Mouse (Mus musculus): ENCODE data around the gene Troap.
A peak's percentile ranks its signal among the peaks of the same experiment; 100 is the strongest.

Troap gene

DNA sequence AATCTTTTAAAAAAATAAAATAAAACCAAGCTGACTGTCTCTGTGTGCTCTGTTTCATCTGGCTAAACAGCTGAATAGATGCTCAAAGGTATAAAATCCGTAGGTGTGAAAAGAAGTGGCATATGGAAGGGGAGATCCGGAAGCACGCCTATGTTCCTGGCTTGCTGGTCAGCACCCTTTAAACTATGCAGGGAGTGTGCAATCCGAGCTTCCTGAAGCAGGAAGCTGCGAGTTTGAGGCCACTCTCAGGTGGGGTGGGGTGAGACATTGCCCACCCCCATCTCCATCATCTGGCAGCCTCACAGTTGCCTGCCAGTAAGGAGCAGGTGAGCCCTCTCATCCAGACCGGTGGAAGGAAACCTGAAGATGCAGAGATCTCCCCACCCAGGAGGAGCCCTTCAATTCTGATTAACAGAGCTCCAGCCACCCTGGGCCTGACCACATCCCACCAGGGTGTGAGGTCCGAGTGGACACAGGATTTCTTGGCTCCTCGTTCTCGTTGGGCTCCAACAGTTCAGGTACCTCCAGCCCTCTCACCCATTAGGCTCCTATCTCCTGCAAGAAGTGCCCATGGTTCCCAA lies at the start of gene Troap:
Gene Troap, plus strand, starts transcription at position 557 of the 581 bp plus-strand sequence.
- DNase-seq (ENCODE audit: low read depth): no peak

- DNase-seq (ENCODE audit: low read depth): peak; percentile 92
Observed at GRCm38 (mm10) chr15:99024668-99025314, 49.6 kb upstream of the Troap start.

GRCm38 (mm10) chr15:99025414-99025813 lies 49.0 kb upstream of the Troap start:
- no peak for DNase-seq (ENCODE audit: low read depth)

- DNase-seq (ENCODE audit: low read depth): peak; percentile 74
Observed at GRCm38 (mm10) chr15:99026259-99026658, 48.1 kb upstream of the Troap start.

GRCm38 (mm10) chr15:99027116-99027515 lies 47.3 kb upstream of the Troap start:
- DNase-seq (ENCODE audit: low read depth): no peak

DNA sequence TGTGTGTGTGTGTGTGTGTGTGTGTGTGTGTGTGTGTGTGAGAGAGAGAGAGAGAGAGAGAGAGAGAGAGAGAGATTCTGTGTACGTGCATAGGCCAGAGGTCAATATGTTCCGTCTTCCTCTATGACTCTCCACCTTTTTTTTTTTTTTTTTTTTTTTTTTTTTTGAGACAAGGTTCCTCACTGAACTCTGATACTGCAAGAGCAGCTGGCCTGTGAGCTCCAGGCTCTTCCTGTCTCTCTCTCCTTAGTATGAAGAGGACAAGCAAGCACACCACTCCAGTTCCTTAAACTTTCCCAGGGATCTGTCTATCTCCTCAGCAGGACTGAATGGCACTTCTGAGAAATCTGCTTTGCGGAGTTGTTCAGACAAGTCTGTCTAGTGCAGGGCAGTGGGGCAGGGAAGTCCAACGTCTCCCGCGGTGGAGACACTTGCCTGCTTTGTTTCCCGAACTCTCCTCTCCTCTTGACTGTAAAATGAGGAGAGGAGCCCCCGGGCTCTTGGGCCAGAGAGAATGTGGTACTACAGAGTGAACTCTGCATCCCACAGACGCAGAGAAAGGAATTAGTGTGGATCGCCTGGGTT lies 45.4 kb upstream of the Troap start:
- no peak for DNase-seq (ENCODE audit: low read depth)

DNA sequence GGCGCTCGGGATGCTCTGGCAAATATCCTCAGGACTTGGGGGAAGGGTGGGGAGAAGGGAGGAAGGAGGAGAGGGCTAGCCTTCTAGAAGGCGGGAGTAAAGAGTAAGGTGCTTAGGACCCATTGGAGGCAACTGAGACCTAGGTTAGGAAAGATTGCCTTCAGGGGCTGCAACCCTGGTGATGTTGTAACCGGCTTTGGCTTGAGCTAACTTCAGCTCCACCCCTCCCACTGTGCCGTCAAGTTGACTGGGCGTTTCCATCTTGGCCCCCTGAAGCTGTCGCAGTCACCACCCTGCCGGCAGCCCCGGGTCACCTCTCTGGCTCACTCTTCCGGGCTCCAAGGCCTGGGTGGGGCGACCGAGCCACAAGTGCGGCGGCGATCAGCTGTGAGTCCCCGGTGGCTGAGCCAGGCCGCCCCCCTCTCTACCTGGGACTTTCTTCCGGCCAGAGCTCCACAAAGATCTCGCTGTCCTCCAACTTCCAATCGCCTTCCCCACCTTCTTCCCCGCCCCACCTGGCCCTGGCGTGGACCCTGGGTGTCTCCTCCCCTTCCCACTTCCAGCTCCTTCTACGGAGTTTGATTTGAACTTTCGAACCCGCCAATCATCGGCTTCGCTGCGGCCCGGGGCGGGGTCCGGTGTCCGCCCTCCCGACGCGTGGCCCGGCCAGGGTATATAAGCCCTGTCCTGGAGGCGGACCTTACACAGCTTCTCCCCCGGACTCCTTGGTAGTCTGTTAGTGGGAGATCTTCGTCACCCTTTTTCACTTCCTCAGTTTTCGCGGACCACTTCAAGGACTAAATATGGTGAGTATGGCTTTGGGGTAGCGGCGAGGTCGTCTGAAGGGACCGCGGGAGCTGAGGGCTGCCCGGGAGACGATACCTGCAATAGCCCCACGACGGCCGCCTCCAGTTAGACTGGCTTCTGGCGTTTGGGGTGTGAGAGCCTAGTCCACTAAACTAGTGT lies 44.5 kb upstream of the Troap start, which contains the start of gene Tuba1c:
Gene Tuba1c, plus strand, starts transcription at position 273 of the 966 bp plus-strand sequence.
- DNase-seq (ENCODE audit: low read depth): peak; percentile 92

GRCm38 (mm10) chr15:99030585-99031387 lies 43.6 kb upstream of the Troap start:
- no peak for DNase-seq (ENCODE audit: low read depth)

- no peak for DNase-seq (ENCODE audit: low read depth)
Observed at GRCm38 (mm10) chr15:99031388-99031675, 43.0 kb upstream of the Troap start.

DNA sequence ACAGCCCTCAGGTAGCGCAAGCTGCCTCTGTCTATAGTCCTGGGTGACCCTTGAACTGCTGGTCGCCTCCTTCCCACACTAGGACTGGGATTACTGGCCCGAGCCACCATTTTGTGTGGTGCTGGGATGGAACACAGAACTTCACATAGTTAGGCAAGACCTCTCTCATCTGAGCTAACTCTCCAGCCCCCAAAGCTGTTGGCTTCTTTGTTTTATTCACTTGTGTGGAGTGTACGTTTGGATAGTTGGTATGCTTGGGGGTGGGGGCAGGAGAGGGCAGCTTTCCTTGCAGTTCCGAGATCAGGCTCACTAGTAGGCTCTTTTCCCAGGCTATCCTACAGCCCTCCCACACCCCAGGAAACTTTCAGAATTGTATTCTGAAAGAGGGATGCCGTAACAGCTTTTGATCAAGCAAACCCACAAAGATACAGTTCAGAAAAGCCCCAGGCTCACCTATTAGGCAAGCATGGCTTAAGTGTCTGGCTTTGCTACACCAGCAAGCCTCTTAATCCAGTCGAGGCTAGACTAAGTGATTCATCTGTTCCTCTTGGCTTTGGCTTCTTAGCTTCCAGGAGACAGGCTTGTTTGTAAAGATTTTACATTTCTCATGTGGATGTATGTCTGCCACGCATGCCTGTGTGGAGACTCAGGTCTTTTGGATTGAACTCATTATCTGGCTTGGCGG lies 42.2 kb upstream of the Troap start:
- DNase-seq (ENCODE audit: low read depth): no peak

DNA sequence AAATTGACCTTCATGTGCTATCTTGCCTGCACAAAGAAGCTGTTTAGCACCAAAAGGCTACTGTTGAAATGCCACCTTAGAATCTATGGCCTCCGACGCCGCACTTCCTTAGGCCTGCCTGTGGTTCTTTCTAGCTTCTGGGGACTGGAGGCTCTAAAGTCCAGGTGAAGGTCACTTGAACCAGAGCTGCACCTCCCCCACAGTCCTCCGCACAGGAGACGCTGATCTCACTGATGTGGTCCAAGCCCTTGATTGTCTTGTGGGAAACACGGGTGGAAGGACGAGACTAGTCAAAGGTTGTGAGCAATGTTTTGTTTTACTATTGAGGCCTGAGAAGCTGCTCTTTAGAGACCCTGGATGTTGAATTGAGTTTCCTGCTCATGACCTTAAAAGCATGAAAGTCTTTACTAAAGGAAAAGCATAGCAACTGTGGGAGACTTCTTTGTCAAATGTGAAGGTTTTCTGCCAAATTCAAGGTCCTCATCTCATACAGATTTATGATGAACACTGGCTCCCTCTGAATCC lies 41.6 kb upstream of the Troap start:
- DNase-seq (ENCODE audit: low read depth): no peak

- no peak for DNase-seq (ENCODE audit: low read depth)
Observed at GRCm38 (mm10) chr15:99033498-99034270, 40.7 kb upstream of the Troap start.

DNA sequence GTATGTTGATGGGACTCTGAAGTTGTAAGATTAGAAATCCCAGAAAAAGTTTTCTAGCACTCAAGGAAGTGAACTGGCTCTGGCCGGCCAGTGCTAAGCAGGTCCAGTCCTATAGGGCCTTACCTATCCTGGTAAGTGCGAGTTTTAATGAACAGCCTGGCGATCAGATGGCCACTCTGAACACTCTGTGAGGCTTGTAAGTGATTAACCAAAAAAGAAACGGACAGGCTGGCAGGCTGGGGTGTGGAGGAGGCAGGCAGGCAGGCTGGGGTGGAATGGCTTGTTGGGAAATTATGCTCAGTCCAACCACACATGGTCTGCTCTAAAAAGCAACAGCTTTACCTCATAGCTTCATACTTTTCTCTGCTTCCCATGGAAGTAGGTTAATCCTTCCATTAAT lies 38.9 kb upstream of the Troap start:
- DNase-seq (ENCODE audit: low read depth): no peak

- DNase-seq (ENCODE audit: low read depth): no peak
Observed at GRCm38 (mm10) chr15:99036249-99036905, 38.0 kb upstream of the Troap start.

- no peak for DNase-seq (ENCODE audit: low read depth)
Observed at GRCm38 (mm10) chr15:99038025-99038424, 36.4 kb upstream of the Troap start.

- DNase-seq (ENCODE audit: low read depth): no peak
Observed at GRCm38 (mm10) chr15:99038797-99039196, 35.6 kb upstream of the Troap start.

GRCm38 (mm10) chr15:99039306-99039705 lies 35.1 kb upstream of the Troap start:
- no peak for DNase-seq (ENCODE audit: low read depth)

DNA sequence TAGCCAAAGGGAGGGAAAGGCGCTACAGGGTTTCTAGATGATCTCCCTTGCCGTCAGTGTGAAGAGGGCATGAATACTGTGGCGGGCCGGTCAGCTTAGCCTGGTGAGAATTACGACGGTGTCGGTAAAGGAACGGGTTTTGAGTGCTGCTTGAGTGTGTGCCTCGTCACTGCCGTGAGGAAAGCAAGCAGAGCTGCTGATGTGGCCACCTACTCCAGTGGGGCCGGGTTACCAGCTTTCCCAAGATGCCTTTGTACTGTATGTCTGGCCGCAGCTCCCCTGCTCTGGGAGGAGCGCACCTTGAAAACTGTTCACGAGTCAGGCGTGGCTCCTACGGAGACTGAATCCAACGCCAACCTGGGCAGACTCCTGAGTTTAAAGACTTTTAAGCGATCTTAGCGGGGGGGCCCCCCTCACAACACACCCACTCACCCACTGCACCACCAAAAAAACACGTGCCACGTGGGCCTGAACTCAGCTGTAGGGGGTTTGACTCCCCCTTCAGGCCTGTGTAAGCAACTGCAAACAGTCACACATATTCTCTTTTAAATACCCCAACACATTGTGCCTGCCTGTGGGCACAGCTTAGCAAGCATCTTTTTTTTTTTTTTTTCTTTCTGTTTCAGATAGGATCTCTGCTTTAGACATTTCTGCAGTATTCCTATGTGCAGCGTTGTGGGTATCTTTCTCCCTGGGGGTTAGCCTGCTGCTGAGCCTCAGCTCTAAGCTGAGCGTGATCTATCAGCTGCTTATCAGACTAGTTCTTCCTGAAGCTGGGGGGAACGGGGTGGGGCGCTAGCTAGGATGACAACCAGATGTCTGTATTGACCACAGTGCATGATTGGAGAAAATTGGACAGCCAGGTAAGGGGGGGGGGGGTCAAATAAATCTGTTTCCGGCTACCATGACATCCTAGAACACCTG lies 34.1 kb upstream of the Troap start:
- no peak for DNase-seq (ENCODE audit: low read depth)
